Mouse (Mus musculus) neutrophil, adult 5-6 weeks (primary cell): ENCODE measurements around the gene Limd1. TPM values are rescaled to one million over a fixed set of nuclear protein-coding genes. Genes with fewer than 3 reads are reported as not detected.
A peak's percentile ranks its signal among the peaks of the same experiment; 100 is the strongest.

ENCODE experiments used
- ATAC-seq: fragments of 151-379, 151-347 bp; 2 replicates; pipeline ENCODE4 v1.8.0; 2017; ENCODE audit warnings: mild to moderate bottlenecking, moderate TSS enrichment; ENCODE audit not compliant: insufficient number of reproducible peaks, poor library complexity, low FRiP score, severe bottlenecking; ENCODE audit errors: extremely low read depth
- total RNA-seq: library from RNA; stranded (forward); fragments of 200-1000 nt; gene quantifications from 2 replicates; pipeline ENCODE4 v1.2.3, GENCODE M21; 2017

The Limd1 gene
- total RNA-seq, 1 experiment from 2014 or later, result 87.1 TPM

DNA sequence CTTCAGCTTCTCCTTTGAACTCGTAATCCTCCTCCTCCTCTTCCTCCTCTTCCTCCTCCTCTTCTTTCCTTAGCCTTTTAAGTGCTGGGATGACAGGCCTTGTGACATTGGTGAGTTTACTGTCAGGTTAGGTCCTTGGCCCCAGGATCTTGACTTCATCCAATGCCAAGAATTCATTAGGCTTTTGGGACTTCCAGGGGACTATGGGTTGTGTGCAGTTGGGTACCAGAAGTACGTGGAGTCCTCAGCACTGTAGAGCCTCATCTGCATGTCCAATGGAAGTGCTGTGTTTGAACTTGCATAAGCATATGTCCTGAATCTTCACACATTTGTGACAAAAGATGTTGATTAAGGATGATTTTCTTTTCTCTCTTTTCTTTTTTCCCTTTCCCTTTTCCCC lies 30.5 kb downstream of the Limd1 start:
- no peak for ATAC-seq

GRCm38 (mm10) chr9:123509638-123510604 lies 31.4 kb downstream of the Limd1 start:
- ATAC-seq, result peak; percentile 96

DNA sequence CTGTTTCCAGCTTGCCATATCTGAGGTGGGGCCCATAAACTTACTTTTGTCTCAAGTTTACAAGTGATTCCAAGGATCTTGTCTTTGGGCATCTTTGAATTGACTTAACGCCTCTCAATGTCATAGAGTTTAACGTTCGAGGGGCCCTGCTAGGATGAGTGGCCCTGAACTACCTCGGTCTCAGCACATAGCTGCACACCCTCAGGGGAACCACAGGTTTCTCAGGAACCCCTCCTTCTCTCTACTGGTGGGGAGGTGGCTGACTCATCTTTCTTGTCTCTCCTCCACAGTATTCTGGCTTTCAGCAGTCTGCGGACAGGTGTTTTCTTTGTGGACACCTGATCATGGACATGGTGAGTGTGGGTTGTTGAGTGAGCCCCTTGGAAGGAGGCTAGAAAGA lies 32.4 kb downstream of the Limd1 start:
- no peak for ATAC-seq

- no peak for ATAC-seq
Observed at GRCm38 (mm10) chr9:123512482-123512881, 34.0 kb downstream of the Limd1 start.

GRCm38 (mm10) chr9:123515087-123515486 lies 36.6 kb downstream of the Limd1 start:
- ATAC-seq, result no peak

- no peak for ATAC-seq
Observed at GRCm38 (mm10) chr9:123516641-123517385, 38.3 kb downstream of the Limd1 start.

DNA sequence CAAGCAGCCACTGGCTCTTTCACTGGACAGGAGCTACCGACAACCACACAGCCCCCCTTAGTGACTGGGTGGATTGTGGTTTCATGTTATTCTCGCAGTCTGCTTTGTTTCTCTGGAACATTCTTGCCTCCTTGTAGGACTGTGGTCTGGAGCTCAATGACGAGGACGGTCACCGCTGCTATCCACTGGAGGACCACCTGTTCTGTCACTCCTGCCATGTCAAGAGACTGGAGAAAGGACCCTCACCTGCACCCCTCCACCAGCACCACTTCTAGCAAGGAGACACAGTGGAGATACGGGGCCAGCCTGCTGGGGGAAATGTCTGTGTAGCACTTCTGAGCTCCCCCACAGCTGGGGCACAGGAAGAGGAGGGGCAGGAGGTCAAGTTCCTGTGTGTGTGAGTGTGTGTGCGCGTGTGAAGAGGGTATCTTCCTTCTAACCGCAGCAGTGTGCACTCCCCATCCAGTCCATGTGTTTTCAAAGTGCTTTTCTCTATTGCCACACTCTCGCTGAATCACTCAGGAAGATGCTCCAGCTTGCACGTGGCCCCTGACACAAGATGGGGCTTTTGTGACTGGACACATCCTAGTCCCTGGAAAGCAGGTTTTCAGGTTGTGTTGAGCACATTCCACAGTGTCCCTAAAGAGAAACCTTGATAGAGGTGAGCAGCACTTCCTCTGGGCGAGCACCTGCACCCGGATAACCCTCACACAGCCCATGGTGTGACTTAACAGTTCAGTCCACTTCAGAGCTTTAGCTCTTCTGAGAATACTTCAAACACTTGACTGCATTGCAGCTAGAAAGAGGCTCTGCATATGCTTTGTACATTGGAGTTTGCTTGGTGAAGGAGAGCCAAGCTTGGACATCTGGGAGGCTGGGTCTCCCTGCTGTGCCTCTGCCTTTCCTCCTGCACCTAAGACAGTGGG lies 40.7 kb downstream of the Limd1 start:
- peak; percentile 79 for ATAC-seq

DNA sequence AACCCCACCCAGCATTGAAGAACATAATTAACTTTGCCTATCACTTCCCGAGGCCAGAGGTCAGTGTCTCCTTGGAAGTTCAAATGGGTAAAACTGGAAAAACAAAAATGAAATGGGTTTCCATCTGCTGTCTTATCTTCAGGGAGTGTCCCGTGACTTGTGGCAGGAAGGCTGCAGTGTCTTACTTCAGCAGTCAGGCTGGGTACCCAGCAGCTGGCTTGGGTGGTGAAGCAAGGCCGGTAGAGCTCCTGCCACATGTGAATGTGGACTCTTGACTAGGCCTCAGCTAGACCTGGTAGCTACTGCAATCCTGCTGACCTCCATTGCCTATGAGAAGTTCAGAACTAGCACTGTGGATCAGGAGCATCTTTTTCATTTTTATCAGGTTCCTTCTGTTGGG lies 42.2 kb downstream of the Limd1 start:
- ATAC-seq, result no peak

DNA sequence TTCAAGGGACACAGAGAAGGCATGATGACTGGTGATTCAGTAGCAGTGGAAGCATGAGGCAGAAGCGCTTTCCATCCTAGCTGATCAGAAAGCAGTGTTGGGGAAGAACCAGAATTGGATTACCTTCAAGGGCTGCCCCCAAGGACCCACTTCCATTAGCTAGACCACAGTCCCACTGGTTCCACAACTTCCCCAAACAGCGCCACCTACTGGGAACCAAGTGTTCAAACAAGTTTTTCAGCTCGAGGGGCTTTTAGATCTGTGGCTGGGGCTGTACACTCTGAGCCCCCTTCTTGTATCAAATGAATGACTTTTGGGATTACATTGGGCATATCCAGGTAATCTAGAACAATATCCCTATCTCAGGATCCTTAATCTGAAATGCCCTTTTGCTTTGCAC lies 45.2 kb downstream of the Limd1 start:
- no peak for ATAC-seq

DNA sequence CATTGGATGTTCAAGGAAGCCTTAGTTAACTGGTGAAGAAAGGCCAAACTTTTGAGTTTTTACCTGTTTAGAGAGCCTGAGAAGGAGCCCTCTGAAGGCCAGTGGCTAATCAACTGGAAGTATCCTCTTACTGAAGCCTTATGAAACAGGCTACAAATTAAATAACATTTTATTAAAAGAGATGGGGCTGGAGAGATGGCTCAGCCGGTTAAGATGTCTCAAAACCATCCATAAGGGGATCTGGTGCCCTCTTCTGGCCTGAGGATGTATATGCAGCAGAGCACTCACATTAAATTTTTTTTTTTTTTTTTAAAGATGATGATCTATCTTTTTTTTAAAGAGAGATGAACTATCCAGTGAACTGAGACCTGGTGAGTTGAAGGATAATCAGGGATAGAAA lies 46.6 kb downstream of the Limd1 start:
- 0 out of 2 replicates have a peak, but pooled peaks have one; percentile 20 for ATAC-seq

GRCm38 (mm10) chr9:123526502-123526901 lies 48.0 kb downstream of the Limd1 start:
- no peak for ATAC-seq

- no peak for ATAC-seq
Observed at GRCm38 (mm10) chr9:123528087-123528925, 49.8 kb downstream of the Limd1 start.

- ATAC-seq, result no peak
Observed at GRCm38 (mm10) chr9:123528926-123529295, 50.4 kb downstream of the Limd1 start.

GRCm38 (mm10) chr9:123529392-123530157 lies 51.1 kb downstream of the Limd1 start, which contains the start of gene Sacm1l:
Gene Sacm1l, plus strand, starts transcription at chr9:123529759.
- peak; percentile 96 for ATAC-seq

DNA sequence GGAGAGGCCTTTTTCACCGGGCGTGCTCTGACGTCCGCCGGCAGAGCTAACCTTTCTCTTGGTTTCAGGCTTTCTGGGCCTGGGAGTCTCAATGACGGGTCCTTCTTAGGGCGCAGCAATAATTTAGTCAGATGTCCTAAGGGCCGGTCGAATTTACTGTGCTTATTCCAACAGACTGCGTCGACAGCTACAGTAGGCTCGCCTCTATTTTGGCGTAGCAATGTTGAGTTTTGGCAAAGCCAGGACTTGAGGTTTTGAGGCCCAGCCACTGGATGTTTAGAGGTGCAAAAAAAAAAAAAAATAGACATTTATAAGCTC lies 51.6 kb downstream of the Limd1 start:
- ATAC-seq, result no peak

DNA sequence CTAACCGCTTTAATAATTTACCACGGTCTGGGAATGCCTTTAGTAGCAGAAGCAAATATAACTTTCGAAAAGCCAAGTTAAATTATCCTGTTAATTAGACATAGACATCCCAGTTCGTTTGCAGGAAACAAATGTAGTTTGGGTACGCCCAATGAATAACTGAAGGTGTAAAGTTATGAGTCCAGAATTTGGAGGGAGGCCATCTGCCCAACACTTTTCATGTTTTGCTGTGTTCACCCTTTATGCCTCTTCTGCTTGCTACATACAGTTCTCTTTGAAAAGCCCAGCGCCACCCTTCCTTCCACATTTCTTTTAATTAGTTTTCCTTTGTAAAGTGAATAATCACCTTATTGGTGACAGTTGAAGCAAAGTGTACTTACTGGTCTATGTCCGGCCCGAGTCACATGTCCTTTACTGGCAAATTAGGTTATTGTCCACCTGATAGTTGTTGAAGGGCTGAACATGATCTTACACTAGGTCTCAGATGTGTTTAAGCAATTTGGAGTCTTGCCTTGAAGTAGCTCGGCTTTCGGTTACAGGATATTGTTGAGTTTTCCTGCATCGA lies 52.1 kb downstream of the Limd1 start:
- ATAC-seq, result no peak

- no peak for ATAC-seq
Observed at GRCm38 (mm10) chr9:123531234-123531633, 52.7 kb downstream of the Limd1 start.
